Mouse (Mus musculus) left cerebral cortex, postnatal 4 days (tissue): ENCODE results near the gene Pakap. TPM values are rescaled to one million over a fixed set of nuclear protein-coding genes. Genes with fewer than 3 reads are reported as not detected.

Experiments
- DNase-seq: peaks from one replicate; pipeline ENCODE4 v3.0.0-alpha.2; 2022
- intact Hi-C: fragments of 180-260 bp; cut with DNase I; formaldehyde crosslinking; loops from one replicate; pipeline ENCODE4 v1.15.1; 2025
- total RNA-seq, 2 experiments: library from RNA; stranded (reverse); gene quantifications; 2 replicates each; pipeline ENCODE4 v1.2.3; 2021

Pakap gene
- total RNA-seq, 2 experiments from 2014 or later: 12.2 to 15.4 TPM

DNA sequence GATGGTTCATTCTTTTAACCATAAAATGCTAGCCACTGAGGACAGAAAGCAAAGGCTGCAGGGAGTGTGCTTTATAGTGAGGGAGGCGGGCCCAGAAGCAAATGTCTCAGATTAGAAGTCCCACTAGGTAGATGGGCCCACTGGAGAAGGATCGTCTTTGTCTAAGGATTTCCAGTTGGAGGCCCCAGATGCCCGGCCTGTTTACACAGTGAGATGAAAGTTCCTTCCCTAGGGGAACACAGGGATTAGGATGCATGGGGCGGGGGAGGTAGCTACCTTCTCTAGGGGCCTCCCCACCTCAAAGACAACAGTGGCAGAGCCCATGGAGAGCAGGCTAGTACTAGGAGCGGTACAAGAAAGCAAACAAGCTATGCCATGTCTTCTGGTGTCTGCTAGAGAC, 327.2 kb downstream of the Pakap start:
- intact Hi-C loops: no loop called here
- no peak for DNase-seq

DNA sequence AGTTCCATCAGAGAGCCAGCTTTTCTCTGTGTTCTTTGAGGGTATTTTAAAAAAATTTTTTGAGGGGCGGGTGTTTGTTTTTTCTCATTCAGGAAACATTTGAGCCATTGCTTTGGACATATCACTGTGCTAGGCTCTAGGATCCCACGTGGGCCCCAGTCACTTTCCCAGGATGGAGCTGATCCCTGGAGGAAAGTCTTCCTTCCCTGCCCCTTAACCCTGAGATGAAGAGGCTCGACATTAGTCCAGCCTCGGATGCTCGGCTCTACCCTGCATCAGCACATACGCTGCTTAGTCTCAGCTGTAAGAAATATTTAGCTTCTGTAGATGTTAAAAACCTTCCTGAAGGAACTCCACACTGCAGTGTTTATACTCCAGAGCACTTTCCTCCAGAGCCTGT, 327.9 kb downstream of the Pakap start:
- DNase-seq: no peak
- intact Hi-C loops: no loop called here

GRCm38 (mm10) chr4:57896631-57897030, 328.7 kb downstream of the Pakap start:
- intact Hi-C loops: no loop called here
- no peak for DNase-seq

GRCm38 (mm10) chr4:57901210-57901609, 333.2 kb downstream of the Pakap start:
- intact Hi-C loops: loop anchor here (5.0 to 10.0 kb wide), 3 partner anchors 176 to 344 kb away; no protein-coding TSS in a partner anchor
- DNase-seq: peak; percentile 67

DNA sequence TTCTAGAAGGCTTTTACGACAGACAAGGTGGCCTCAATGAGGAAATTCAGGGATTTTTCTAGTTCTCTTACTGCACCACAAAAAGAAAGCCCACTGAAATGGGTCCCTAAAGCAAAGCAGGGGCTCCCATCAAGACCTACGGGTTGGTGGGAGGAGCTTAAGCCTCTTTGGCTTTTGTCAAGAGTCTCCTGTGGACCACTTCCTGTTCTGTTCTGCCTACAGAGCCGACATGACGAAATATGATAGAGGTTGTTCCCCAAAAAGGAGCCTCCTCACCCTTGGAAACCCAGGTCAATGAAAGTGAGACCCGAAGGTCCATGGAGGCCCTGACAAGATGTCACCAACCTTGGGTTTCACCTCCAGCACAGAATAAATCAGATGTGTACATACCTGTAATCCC, 334.6 kb downstream of the Pakap start:
- intact Hi-C loops: loop anchor here (5.0 to 10.0 kb wide), 3 partner anchors 175 to 342 kb away; no protein-coding TSS in a partner anchor
- DNase-seq: no peak

- DNase-seq: peak; percentile 60
- intact Hi-C loops: loop anchor here (5.0 to 10.0 kb wide), 3 partner anchors 173 to 341 kb away; no protein-coding TSS in a partner anchor
Measured at GRCm38 (mm10) chr4:57904211-57904610, 336.2 kb downstream of the Pakap start.

DNA sequence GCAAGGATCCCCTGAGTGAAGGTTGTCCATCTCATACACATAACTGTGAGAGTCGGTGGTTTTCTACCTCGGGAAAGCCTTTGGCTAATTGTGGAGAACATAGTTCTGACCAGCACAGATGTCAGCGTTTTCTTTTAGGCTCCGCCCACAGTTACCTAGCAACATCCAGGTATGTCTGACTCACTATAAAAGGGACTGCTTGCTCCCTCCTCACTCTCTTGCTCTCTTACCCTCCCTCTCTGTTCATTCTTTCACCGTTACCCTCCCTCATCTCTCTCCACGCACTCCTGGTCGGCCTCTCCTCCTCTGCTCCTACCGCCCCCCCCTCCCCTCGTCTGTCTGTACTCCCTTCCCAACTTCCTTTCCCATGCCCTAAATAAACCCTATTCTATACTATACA, 336.7 kb downstream of the Pakap start:
- intact Hi-C loops: loop anchor here (5.0 to 10.0 kb wide), 3 partner anchors 173 to 340 kb away; no protein-coding TSS in a partner anchor
- no peak for DNase-seq

DNA sequence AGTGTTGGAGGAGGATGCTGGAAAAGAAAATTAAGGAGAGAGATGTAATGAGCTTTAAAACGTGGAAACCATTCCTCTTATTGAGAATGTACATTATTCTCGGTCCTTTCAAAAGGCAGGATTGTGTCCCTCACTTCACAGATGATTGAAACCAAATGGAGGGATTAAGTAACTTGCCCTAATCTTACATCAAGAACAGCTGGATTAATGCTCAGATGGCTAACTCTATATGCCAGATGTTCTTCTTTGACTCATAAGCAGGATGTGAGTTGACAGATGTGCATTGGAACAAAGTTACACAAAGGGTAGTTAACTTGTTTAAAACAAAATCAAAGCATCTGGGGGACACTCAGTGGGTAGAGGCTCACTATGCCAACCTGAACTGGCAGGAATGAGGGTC, 338.7 kb downstream of the Pakap start:
- no peak for DNase-seq
- intact Hi-C loops: loop anchor here (10.0 kb wide), 2 partner anchors 232 to 338 kb away; no protein-coding TSS in a partner anchor

GRCm38 (mm10) chr4:57908860-57909259, 340.9 kb downstream of the Pakap start:
- no peak for DNase-seq
- intact Hi-C loops: loop anchor here (10.0 kb wide), 2 partner anchors 234 to 336 kb away; no protein-coding TSS in a partner anchor

GRCm38 (mm10) chr4:57913021-57913420, 345.0 kb downstream of the Pakap start:
- no peak for DNase-seq
- intact Hi-C loops: no loop called here

DNA sequence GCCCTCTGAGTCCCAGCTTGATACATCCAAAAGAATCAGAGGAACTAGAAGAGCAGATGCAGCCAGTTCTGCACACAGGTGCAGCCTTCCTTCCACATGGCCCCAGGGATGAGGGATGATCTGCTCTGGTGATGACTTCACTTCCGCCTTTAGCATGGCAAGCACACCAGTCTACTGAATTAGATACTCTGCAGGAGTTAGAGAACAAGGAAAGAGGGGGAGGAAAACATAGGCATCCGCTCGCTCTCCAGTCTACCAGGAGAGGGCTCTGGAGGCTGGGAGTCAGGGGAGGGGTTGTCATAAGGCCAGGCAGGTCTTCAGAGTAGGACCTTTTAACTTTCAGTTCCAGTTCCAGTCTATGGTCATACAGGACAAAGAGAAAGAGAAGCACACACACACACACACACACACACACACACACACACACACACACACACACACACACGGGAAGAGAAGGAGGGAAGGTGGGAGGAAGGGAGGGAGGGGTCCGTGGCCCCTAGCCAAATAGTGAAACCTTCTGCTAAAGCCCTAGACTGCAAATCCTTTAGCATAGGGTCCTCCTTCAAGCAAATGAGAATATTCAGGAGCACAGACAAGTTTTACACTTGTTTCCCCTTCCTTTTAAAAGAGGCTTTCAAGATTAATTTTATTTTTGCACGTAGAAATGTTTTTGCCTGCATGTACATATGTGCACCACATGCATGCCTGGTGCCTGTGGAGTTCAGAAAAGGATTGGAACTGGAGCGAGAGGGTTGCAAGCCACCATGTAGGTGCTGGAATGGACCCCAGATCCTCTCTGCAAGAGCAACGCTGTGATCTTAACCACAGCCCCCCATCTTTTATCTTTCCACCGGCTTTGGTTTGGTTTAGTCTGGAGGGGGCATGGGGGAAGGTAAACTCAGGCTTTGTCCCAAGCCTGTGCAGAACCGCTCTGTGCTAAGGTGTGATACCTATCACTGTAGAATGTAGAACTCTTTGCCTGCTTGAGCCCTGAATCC, 346.5 kb downstream of the Pakap start:
- peak; percentile 50 for DNase-seq

GRCm38 (mm10) chr4:57915216-57915965, 347.4 kb downstream of the Pakap start:
- DNase-seq: peak; percentile 74
- intact Hi-C loops: no loop called here

More for the DNA sequence above, 346.5 kb downstream of the Pakap start:
- intact Hi-C loops: no loop called here

- DNase-seq: peak; percentile 44
- intact Hi-C loops: no loop called here
Measured at GRCm38 (mm10) chr4:57916201-57916661, 348.3 kb downstream of the Pakap start, which contains the start of gene D630039A03Rik. TSS of gene D630039A03Rik (minus strand) at chr4:57916297.

- no peak for DNase-seq
- intact Hi-C loops: no loop called here
Measured at GRCm38 (mm10) chr4:57916711-57917110, 348.7 kb downstream of the Pakap start.

DNA sequence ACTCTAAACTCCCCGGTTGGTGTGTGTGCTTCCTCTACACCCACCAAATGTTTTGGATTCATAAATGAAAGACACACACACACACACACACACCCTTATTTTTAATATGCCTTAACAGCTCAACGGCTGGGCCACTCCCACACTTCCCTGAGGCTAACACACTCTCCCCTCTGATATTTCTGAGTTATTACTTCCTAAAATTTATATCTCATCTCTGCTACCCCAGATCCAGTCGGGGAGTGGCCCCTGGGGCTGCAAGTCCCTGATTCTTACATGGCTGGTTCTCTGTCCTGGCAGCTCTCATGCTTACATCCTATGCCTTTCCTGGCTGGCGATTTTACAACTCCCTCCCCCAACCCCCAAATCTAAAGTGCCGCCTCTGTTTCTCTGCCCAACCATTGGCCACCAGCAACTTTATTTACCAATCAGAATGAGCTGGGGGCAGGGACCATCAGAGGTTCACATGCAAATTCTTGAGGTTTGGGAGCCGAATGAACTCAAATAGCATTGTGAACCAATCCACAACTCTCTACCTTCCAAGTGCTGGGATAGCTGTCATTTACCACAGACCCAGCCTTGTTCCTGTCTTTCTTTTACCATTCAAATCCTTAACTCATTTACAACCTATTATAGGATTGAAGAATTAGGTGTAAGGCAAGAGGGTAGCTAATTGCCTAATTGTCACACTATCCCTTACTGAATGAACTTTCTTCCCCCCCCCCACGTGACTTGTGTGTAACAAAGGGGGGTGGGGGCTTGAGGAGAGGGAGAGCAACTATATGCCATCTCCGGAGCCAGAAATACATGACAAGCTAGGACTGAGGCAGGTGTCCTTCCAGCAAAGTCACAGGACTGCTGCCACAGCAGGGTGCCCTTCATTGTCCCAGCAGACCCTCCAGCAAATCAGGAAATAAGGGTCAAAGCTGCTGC, 351.8 kb downstream of the Pakap start:
- intact Hi-C loops: no loop called here

GRCm38 (mm10) chr4:57920522-57920921, 352.5 kb downstream of the Pakap start:
- no peak for DNase-seq
- intact Hi-C loops: no loop called here

More for the DNA sequence above, 351.8 kb downstream of the Pakap start:
- DNase-seq: no peak

GRCm38 (mm10) chr4:57922171-57922570, 354.2 kb downstream of the Pakap start:
- peak; percentile 11 for DNase-seq
- intact Hi-C loops: no loop called here

DNA sequence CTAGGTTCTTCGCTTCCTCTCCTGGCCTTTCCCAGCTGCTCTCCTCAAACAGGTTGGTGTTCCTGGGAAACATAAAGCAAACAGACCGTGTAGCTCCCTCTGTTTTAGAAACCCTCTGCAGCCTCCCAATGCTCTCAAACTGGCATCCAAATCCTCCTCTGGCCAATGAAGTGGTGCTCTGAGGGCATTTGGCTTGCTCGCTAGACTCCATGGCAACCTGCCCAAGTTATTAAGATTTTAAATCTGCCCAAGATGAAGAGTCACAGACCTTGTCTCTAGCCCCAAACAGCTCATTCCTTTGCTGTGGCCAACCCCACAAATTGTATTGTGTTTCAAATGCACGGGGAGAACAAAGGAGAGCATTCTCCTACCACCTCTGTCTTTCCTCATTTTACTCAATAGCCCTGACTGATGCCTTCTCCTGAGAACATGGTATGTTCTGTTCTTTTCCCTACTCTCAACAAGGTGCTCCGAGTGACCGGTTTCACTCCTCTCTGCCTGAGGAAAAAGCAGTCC, 356.6 kb downstream of the Pakap start:
- intact Hi-C loops: no loop called here
- DNase-seq: peak; percentile 27

- intact Hi-C loops: no loop called here
- DNase-seq: no peak
Measured at GRCm38 (mm10) chr4:57927464-57928205, 359.7 kb downstream of the Pakap start.
